Mouse (Mus musculus) hindbrain, embryonic 11.5 days (tissue): ENCODE results near the gene 4930404N11Rik. TPM values are rescaled to one million over a fixed set of nuclear protein-coding genes. Genes with fewer than 3 reads are reported as not detected.

Experiments
- ATAC-seq: fragments of 200-750 bp; cut with Nextera tagmentation; 2 replicates; pipeline ENCODE4 v1.8.0; 2017; ENCODE audit warnings: mild to moderate bottlenecking, moderate TSS enrichment, moderate library complexity; ENCODE audit not compliant: low FRiP score
- DNase-seq: peaks from one replicate; pipeline ENCODE4 v3.0.0-alpha.2; 2015; ENCODE audit warnings: low spot score
- H3K27ac ChIP-seq: fragments of 300-500 bp; sonication (generic); 2 replicates; pipeline ENCODE4 v1.5.1; 2014; ENCODE audit warnings: mild to moderate bottlenecking, low read depth, low read length
- H3K27me3 ChIP-seq: fragments of 300-500 bp; sonication (generic); 2 replicates; pipeline ENCODE4 v1.6.1; 2014; ENCODE audit warnings: mild to moderate bottlenecking, low read length, moderate library complexity, mixed read lengths; ENCODE audit not compliant: control insufficient read depth, insufficient read depth
- H3K36me3 ChIP-seq: fragments of 300-500 bp; sonication (generic); 2 replicates; pipeline ENCODE4 v1.6.1; 2014; ENCODE audit warnings: mild to moderate bottlenecking, low read length, moderate library complexity, mixed read lengths; ENCODE audit not compliant: control insufficient read depth, insufficient read depth
- H3K4me1 ChIP-seq: fragments of 300-500 bp; sonication (generic); replicated peaks from 2 replicates; pipeline ENCODE4 v1.6.1; 2014; ENCODE audit warnings: low read length, mixed read lengths; ENCODE audit not compliant: control insufficient read depth, insufficient read depth
- H3K4me2 ChIP-seq: fragments of 300-500 bp; sonication (generic); replicated peaks from 2 replicates; pipeline ENCODE4 v1.6.1; 2014; ENCODE audit warnings: mild to moderate bottlenecking, low read depth, low read length
- H3K4me3 ChIP-seq: fragments of 300-500 bp; sonication (generic); 2 replicates; pipeline ENCODE4 v1.5.1; 2014; ENCODE audit warnings: low read depth, low read length
- H3K9ac ChIP-seq: fragments of 300-500 bp; sonication (generic); 2 replicates; pipeline ENCODE4 v1.6.1; 2014; ENCODE audit warnings: low read depth, low read length
- H3K9me3 ChIP-seq: fragments of 300-500 bp; sonication (generic); 2 replicates; pipeline ENCODE4 v1.6.1; 2016; ENCODE audit warnings: low read length; ENCODE audit not compliant: control insufficient read depth
- WGBS: fragments of 180-500 bp; shearing (Covaris S2); extraction: QIAGEN DNeasy Blood & Tissue Kit; methylation state at CpG from one replicate; pipeline ENCODE4 v1.1.7; 2014; 5-methylcytosine and 5-hydroxymethylcytosine counted together
- polyA plus RNA-seq: library from polyadenylated mRNA; unstranded; fragments of >200 nt; fragmentation: Nextera tagmentation; extraction: Ambion mirVana; gene quantifications from 2 replicates; pipeline ENCODE4 v1.2.1, GENCODE M21; 2014

The 4930404N11Rik gene
- polyA plus RNA-seq, 1 experiment from 2014 or later = not detected

DNA sequence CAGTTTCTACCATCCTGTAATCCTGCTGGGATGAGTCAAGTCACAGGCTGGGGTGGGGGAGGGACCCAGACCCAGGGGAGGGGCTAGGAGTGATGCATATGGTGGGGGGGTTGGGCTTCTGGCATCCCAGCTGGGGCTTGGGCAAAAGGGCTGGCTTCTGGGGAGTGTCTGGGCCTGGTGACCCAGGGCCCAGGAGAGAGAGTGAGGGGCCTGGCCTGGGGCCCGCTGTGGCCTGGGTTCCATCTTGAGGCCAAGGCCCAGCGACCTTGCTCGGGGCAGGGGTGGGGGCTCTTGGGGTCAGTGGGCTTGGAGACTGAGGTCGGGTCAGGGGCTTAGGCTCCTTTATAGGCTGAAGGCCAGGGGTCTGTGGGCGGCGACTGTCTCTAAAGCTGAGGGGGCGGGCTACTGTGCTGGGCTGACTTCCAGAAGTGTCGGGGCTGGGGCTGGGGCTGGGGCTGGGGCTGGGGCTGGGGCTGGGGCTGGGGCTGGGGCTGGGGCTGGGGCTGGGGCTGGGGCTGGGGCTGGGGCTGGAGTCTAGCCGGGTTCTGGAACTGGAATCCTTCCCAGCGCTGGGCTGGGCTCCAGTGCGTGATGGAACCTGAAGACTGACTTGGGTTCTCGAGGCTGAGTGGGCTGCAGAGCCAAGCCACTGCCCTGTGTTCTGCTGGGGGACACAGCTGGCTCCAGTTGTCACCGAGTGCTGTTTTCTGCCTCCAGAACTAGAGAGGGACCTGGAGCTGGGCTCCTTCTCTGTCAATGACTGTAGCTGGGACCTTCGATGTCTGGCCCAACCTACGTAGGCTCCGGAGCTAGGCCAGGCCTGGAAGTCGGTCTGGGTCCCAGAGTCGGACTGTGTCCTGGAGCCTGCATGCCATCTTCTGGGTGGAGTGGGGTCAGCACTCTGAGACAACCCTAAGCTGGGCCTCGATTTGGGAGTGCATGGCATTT, 29.9 kb downstream of the 4930404N11Rik start:
- no peak overlapping the region for H3K4me3 ChIP-seq

DNA sequence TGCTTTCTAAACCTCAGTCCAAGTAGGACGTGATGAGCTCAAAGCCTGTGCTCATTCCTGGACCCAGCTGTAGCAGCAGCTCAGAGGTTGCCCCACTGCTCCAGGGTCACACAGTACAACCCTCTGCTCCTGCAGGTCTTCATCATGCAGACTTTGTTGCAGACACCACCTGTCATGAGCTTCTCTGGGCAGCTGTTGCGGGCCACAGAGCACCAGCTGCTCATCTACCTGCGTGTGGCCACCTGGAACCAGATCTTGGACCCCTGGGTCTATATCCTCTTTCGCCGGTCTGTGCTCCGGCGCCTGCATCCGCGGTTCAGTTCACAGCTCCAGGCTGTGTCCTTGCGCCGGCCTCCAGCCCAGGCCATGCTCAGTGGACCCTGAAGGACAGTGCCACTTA, 31.3 kb downstream of the 4930404N11Rik start:
- ATAC-seq (no peak), DNase-seq (no peak)
- H3K4me2 ChIP-seq = no peak overlapping the region
- no peak overlapping the region for H3K27ac ChIP-seq
- H3K4me1 ChIP-seq = no peaks in the 10 kb centered on the region; the same call in none of the 2 replicates
- WGBS = 65% methylated on average over 11 of the region's 11 CpGs
- H3K27me3 ChIP-seq = peaks cover 19% of the 10 kb centered on the region
- H3K4me3 ChIP-seq = no peak overlapping the region
- no peak overlapping the region for H3K9ac ChIP-seq
- H3K9me3 ChIP-seq = no peaks in the 10 kb centered on the region
- H3K36me3 ChIP-seq = no peaks in the 10 kb centered on the region

More for the DNA sequence above, 29.9 kb downstream of the 4930404N11Rik start:
- no peak for DNase-seq
- no peaks in the 10 kb centered on the region for H3K36me3 ChIP-seq
- WGBS = 41% methylated on average over 18 of the region's 19 CpGs
- no peaks in the 10 kb centered on the region; the same call in none of the 2 replicates for H3K4me1 ChIP-seq
- no peak overlapping the region for H3K27ac ChIP-seq
- H3K9ac ChIP-seq = no peak overlapping the region
- peaks cover 19% of the 10 kb centered on the region for H3K27me3 ChIP-seq
- no peak overlapping the region for H3K4me2 ChIP-seq
- no peaks in the 10 kb centered on the region for H3K9me3 ChIP-seq
- peak; percentile 28; the same call in 1 of the 2 replicates for ATAC-seq

- DNase-seq (no peak), ATAC-seq (no peak)
- WGBS = 14% methylated on average over 29 of the region's 29 CpGs
- H3K27ac ChIP-seq = no peak overlapping the region
- H3K9me3 ChIP-seq = no peaks in the 10 kb centered on the region
- H3K27me3 ChIP-seq = peaks cover 17% of the 10 kb centered on the region
- H3K9ac ChIP-seq = no peak overlapping the region
- H3K4me2 ChIP-seq = 0 out of 2 replicates have a peak overlapping the region, but pooled peaks have one; percentile 8
- H3K4me1 ChIP-seq = no peaks in the 10 kb centered on the region; the same call in 1 of the 2 replicates
- H3K36me3 ChIP-seq = no peaks in the 10 kb centered on the region
- H3K4me3 ChIP-seq = no peak overlapping the region
Measured at GRCm38 (mm10) chr10:81332277-81332676, 33.3 kb downstream of the 4930404N11Rik start.

DNA sequence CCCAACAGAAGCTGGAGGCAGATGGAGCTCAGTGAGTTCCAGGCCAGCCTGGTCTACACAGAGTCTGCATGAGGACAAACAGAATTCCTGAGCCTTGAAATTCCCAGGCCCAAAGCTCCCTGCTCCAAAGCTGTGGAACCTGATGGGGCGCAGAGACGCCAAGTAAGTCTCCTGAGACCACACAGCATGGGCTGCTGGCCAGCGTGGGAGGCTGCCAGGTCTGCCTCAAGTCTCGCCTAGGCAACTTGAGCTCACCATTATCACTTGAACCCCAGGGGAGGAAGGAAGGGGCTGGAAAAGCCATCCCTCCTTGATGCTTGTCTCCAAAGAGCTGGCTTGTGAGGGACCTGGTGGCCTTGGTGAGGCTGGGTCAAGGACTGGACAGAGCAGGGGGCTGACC, 35.6 kb downstream of the 4930404N11Rik start:
- DNase-seq (no peak), ATAC-seq (no peak)
- Histone ChIP-seq H3K36me3 (peaks cover 14% of the 10 kb centered on the region; the same call in 1 of the 2 replicates), H3K4me3 (no peak overlapping the region), H3K27ac (no peak overlapping the region), H3K4me1 (no peaks in the 10 kb centered on the region; the same call in 1 of the 2 replicates), H3K9ac (no peak overlapping the region), H3K9me3 (no peaks in the 10 kb centered on the region), H3K4me2 (no peak overlapping the region), H3K27me3 (peaks cover 14% of the 10 kb centered on the region)
- WGBS = 65% methylated on average over 4 of the region's 4 CpGs

GRCm38 (mm10) chr10:81329194-81329975, 36.2 kb downstream of the 4930404N11Rik start:
- no peak for DNase-seq

DNA sequence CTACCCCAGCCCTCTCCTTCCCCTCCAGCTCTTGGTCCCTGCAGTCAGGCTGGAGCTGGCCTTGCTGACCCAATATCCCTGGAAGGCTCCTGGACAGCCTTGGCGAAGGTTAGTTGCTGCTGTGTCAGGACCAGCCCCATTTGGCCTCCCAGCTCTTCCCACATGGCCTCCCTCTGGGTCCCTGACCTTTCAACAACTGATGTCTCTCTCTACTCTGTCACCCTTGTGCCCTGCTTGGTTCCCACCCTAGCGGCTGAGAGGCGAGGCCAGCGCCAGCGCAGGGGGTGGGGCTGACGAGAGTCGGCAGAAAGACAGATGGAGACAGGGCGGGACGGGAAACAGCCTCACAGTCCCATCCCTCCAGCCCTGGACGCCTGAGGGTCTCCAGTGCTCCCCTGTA, 37.2 kb downstream of the 4930404N11Rik start, which contains the start of gene Tbxa2r:
Gene Tbxa2r, plus strand, starts transcription at position 346 of the 400 bp plus-strand sequence.
- peaks cover 12% of the 10 kb centered on the region for H3K27me3 ChIP-seq
- H3K27ac ChIP-seq = peak within 1 kb of the TSS; percentile 24; the same call in 1 of the 2 replicates
- peaks cover 22% of the 10 kb centered on the region for H3K36me3 ChIP-seq
- H3K9me3 ChIP-seq = no peaks in the 10 kb centered on the region
- H3K9ac ChIP-seq = no peak within 1 kb of the TSS
- no peak within 1 kb of the TSS for H3K4me2 ChIP-seq
- no peak for DNase-seq
- 10% methylated on average over 10 of the region's 10 CpGs for WGBS
- no peak within 1 kb of the TSS for H3K4me3 ChIP-seq
- ATAC-seq = peak; percentile 21; the same call in 1 of the 2 replicates
- H3K4me1 ChIP-seq = no peaks in the 10 kb centered on the region; the same call in 1 of the 2 replicates

More at GRCm38 (mm10) chr10:81329194-81329975, 36.2 kb downstream of the 4930404N11Rik start:
- WGBS = 71% methylated on average over 10 of the region's 10 CpGs
- peaks cover 16% of the 10 kb centered on the region for H3K36me3 ChIP-seq
- H3K27ac ChIP-seq = no peak overlapping the region
- no peak for ATAC-seq
- no peak overlapping the region for H3K9ac ChIP-seq
- no peaks in the 10 kb centered on the region; the same call in 1 of the 2 replicates for H3K4me1 ChIP-seq
- H3K9me3 ChIP-seq = no peaks in the 10 kb centered on the region
- H3K4me2 ChIP-seq = no peak overlapping the region
- H3K27me3 ChIP-seq = peaks cover 14% of the 10 kb centered on the region
- H3K4me3 ChIP-seq = no peak overlapping the region

DNA sequence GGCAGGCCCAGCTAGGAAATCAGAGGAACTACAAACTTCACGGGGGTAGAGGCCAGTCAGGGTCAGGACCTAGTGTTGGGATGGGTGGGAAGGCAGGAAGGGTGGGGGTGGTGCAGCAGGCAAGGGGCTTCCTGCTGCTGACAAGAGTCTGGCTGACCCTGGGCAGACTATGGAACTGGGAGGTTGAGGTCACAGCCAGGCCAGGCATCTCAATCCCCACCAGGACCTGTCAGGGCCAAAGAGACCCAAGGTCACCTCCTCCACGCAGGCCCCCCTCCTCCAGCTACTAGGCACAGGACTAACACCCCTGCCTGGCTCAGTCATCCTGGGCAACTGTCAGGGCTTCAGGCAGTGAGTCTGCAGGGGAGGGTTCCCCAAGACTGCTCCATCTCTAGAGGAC, 37.7 kb downstream of the 4930404N11Rik start:
- Histone ChIP-seq H3K4me1 (no peaks in the 10 kb centered on the region; the same call in 1 of the 2 replicates), H3K27me3 (peaks cover 9% of the 10 kb centered on the region), H3K9me3 (no peaks in the 10 kb centered on the region), H3K27ac (peak overlapping the region; percentile 24; the same call in 1 of the 2 replicates), H3K36me3 (peaks cover 23% of the 10 kb centered on the region), H3K9ac (no peak overlapping the region), H3K4me2 (no peak overlapping the region), H3K4me3 (no peak overlapping the region)
- ATAC-seq (no peak), DNase-seq (no peak)
- 46% methylated on average over 2 of the region's 2 CpGs for WGBS

DNA sequence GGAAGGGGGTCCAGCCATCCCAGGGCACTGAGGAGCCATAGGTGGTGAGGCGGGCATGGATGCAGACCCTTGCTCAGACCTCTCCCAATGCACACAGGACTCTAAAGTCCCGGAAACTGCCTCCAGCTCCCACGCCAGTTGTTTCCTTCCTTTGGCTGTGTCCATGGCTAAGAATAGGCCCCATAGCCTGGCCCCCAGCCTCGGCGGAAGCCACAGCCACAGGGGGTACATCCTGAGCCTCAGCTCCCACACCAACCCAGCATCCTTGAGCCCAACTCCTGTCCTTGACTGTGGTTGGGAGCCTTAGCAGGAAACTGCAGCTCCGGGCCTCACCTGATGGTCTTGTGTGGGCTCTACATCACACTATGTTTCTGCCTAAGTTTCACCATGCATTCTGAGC, 38.8 kb downstream of the 4930404N11Rik start:
- Histone ChIP-seq H3K27ac (no peak overlapping the region; the same call in 1 of the 2 replicates), H3K27me3 (no peaks in the 10 kb centered on the region), H3K9ac (no peak overlapping the region), H3K4me3 (no peak overlapping the region), H3K4me2 (no peak overlapping the region), H3K4me1 (peaks cover 4% of the 10 kb centered on the region; the same call in 1 of the 2 replicates), H3K36me3 (peaks cover 26% of the 10 kb centered on the region), H3K9me3 (no peaks in the 10 kb centered on the region)
- WGBS = 80% methylated on average over 6 of the region's 6 CpGs
- DNase-seq = no peak
- no peak for ATAC-seq
